Mouse (Mus musculus) liver, embryonic 14.5 days (tissue): ENCODE measurements around the gene Dpf3.

Source experiments
- CTCF ChIP-seq: IDR thresholded peaks from 2 replicates; pipeline ENCODE4 v1.5.1; 2016; ENCODE audit warnings: antibody characterized with exemption, low read depth, control low read depth
- EP300 ChIP-seq: IDR thresholded peaks from 2 replicates; pipeline ENCODE4 v1.6.1; 2016; ENCODE audit warnings: antibody characterized with exemption, low read depth

DNA sequence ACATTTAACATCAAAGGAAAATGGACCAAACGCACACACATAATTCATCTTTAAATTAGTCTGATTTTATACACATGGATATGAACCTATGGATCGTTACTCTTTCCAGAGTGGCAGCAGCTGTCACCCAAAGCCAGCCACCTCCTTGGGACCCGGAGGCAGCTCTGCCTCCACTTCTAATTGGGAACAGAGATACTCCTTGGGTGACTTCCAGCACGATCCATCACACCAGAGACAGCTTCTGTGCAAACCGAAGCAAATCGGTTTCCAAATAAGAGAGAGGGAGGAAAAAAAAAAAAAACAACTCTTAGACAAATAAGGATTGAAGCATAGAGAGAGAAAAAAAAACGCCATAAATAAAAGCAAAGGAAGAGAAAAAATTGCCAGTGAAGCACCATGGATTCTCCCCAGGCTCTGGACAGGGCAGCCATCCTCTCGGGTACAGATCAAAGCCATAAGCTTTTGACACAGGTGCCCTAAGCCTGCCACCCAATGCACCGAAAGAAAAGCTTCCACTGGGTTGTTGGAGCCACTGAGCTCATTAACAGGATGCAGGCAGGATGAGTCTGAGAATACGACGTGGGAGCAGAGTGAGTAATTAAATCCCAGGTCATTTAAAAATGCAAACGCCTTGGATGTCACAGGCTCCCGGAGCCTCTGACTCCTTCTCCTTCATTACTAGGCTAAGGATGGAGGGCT lies 150.3 kb downstream of the Dpf3 start:
- TF ChIP-seq CTCF (no peak), EP300 (no peak)
